Mouse (Mus musculus): ENCODE results near the gene Col28a1. TPM values are rescaled to one million over a fixed set of nuclear protein-coding genes. Genes with fewer than 3 reads are reported as not detected.
"Not testable (repeated sequence)": the region's sequence is repeated elsewhere in the genome, so short reads cannot be mapped to it uniquely, and the experiment has no call there.

Col28a1 gene
- polyA plus RNA-seq, 1 experiment from 2014 or later = 0.12 TPM

DNA sequence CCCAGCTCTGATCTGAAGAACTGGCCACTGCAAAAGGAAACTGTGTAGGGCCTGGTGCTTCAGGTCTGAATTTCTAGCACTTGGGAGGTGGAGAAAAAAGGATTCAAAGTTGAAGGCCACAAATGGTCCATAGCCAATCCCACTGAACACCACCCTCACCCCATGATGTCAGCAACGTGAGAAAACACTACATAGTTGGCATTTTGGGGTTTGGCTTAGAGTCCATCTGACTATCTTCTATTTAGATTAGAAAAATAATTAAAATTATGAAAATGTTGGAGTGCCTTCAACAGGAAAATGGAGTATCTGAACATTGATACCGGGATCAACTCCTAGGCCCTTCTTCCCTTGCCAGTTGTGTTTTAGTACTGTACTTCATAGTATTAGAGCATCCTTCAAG, 144.2 kb downstream of the Col28a1 start:
- DNase-seq (ENCODE audit: extremely low spot score, low spot score) = no peak
- WGBS = 79% methylated on average over 2 of the region's 2 CpGs
- H3K27ac ChIP-seq = no peak overlapping the region
- H3K4me1 ChIP-seq = no peaks in the 10 kb centered on the region
- no peaks in the 10 kb centered on the region for H3K36me3 ChIP-seq (replicated peaks)
- H3K27me3 ChIP-seq (ENCODE audit: poor library complexity, severe bottlenecking) = no peaks in the 10 kb centered on the region
- H3K9me3 ChIP-seq = no peaks in the 10 kb centered on the region
- no peak overlapping the region for H3K4me3 ChIP-seq

GRCm38 (mm10) chr6:8046446-8046845, 146.0 kb downstream of the Col28a1 start:
- Histone ChIP-seq H3K9me3 (no peaks in the 10 kb centered on the region), H3K27ac (no peak overlapping the region), H3K36me3 (replicated peaks) (no peaks in the 10 kb centered on the region), H3K4me3 (no peak overlapping the region), H3K4me1 (no peaks in the 10 kb centered on the region), H3K27me3 (ENCODE audit: poor library complexity, severe bottlenecking) (no peaks in the 10 kb centered on the region)
- peak; percentile 18 for DNase-seq (ENCODE audit: extremely low spot score, low spot score)
- 71% methylated on average over 4 of the region's 4 CpGs for WGBS

GRCm38 (mm10) chr6:8045825-8046224, 146.6 kb downstream of the Col28a1 start:
- no peak overlapping the region for H3K4me3 ChIP-seq
- WGBS = 100% methylated on average over 1 of the region's 1 CpGs
- no peak overlapping the region for H3K27ac ChIP-seq
- no peaks in the 10 kb centered on the region for H3K36me3 ChIP-seq (replicated peaks)
- no peak for DNase-seq (ENCODE audit: extremely low spot score, low spot score)
- no peaks in the 10 kb centered on the region for H3K4me1 ChIP-seq
- no peaks in the 10 kb centered on the region for H3K9me3 ChIP-seq
- H3K27me3 ChIP-seq (ENCODE audit: poor library complexity, severe bottlenecking) = no peaks in the 10 kb centered on the region

GRCm38 (mm10) chr6:8028711-8029110, 163.7 kb downstream of the Col28a1 start:
- Histone ChIP-seq H3K36me3 (replicated peaks) (no peaks in the 10 kb centered on the region), H3K4me1 (no peaks in the 10 kb centered on the region), H3K27me3 (ENCODE audit: poor library complexity, severe bottlenecking) (no peaks in the 10 kb centered on the region), H3K9me3 (no peaks in the 10 kb centered on the region), H3K27ac (no peak overlapping the region), H3K4me3 (no peak overlapping the region)
- 88% methylated on average over 4 of the region's 4 CpGs for WGBS
- no peak for DNase-seq (ENCODE audit: extremely low spot score, low spot score)

GRCm38 (mm10) chr6:8025332-8026129, 166.9 kb downstream of the Col28a1 start:
- Histone ChIP-seq H3K4me1 (no peaks in the 10 kb centered on the region), H3K27ac (no peak overlapping the region), H3K36me3 (replicated peaks) (no peaks in the 10 kb centered on the region), H3K27me3 (ENCODE audit: poor library complexity, severe bottlenecking) (no peaks in the 10 kb centered on the region), H3K4me3 (no peak overlapping the region), H3K9me3 (no peaks in the 10 kb centered on the region)
- WGBS = 90% methylated on average over 7 of the region's 7 CpGs
- DNase-seq (ENCODE audit: extremely low spot score, low spot score) = no peak

DNA sequence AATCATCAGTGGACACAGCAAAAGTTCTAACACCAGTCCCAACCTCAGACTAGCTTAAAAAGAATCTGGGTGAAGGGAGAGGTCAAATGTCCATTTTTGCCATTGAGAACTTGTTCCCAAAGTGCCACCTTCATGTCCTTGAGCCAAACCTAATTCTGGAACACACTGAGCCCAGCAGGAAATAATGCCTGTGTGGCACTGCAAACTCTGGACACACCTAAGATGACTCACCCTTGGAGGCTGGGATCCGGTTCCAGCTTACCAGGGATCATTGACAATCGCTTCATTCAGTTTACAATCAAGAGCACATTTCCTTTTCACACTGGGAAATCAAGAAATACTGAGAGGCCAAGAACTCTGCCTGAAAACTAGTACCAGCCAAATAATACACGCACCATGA, 168.9 kb downstream of the Col28a1 start:
- H3K4me3 ChIP-seq = no peak overlapping the region
- H3K4me1 ChIP-seq = no peaks in the 10 kb centered on the region
- H3K27me3 ChIP-seq (ENCODE audit: poor library complexity, severe bottlenecking) = no peaks in the 10 kb centered on the region
- H3K27ac ChIP-seq = no peak overlapping the region
- H3K36me3 ChIP-seq (replicated peaks) = no peaks in the 10 kb centered on the region
- H3K9me3 ChIP-seq = no peaks in the 10 kb centered on the region; the same call in 1 of the 2 replicates
- WGBS = 92% methylated on average over 3 of the region's 3 CpGs
- no peak for DNase-seq (ENCODE audit: extremely low spot score, low spot score)

DNA sequence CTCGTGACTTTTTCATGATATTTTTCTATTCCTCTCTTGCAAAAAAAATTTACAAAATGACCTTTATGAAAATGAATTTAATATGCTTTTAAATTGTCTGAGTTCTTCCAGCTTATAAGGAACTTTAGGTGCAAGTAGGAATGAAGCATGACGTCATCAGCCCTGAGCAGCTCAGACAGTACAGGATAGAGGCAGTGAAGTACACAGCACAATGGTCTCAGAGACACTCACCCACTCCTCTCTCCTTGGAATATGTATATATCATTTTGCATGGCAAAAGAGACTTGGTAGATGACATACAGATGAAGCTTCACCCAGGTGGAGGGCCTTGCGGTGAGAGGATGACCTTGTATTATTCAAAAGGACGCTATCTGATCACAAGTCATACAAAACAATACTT, 197.7 kb downstream of the Col28a1 start:
- WGBS = 76% methylated on average over 4 of the region's 4 CpGs
- DNase-seq (ENCODE audit: extremely low spot score, low spot score) = no peak
- Histone ChIP-seq H3K9me3 (no peaks in the 10 kb centered on the region), H3K27ac (no peak overlapping the region), H3K4me1 (peaks cover 4% of the 10 kb centered on the region; the same call in 1 of the 2 replicates), H3K4me3 (no peak overlapping the region), H3K27me3 (ENCODE audit: poor library complexity, severe bottlenecking) (peaks cover 5% of the 10 kb centered on the region; the same call in 1 of the 2 replicates), H3K36me3 (replicated peaks) (no peaks in the 10 kb centered on the region)

DNA sequence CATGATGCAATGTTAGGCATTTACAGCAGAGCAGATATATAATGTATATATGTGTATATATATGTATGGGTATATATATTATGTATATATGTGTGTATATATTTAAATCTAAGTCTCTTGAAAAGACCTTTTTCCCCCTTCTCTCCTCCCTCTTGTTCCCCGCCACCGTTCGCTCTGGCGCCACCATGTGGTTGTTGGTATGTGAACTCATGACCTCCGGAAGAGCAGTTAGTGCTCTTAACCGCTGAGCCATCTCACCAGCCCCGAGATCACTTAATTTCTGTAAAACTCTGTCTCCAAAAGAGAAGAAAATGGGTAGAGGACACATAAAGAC, 208.8 kb downstream of the Col28a1 start:
- Histone ChIP-seq H3K9me3 (no peaks in the 10 kb centered on the region; the same call in 1 of the 2 replicates), H3K36me3 (replicated peaks) (no peaks in the 10 kb centered on the region), H3K27me3 (ENCODE audit: poor library complexity, severe bottlenecking) (no peaks in the 10 kb centered on the region), H3K4me3 (peak overlapping the region; percentile 36), H3K27ac (no peak overlapping the region), H3K4me1 (no peaks in the 10 kb centered on the region)
- WGBS = 26% methylated on average over 7 of the region's 7 CpGs
- DNase-seq (ENCODE audit: extremely low spot score, low spot score) = peak; percentile 38

DNA sequence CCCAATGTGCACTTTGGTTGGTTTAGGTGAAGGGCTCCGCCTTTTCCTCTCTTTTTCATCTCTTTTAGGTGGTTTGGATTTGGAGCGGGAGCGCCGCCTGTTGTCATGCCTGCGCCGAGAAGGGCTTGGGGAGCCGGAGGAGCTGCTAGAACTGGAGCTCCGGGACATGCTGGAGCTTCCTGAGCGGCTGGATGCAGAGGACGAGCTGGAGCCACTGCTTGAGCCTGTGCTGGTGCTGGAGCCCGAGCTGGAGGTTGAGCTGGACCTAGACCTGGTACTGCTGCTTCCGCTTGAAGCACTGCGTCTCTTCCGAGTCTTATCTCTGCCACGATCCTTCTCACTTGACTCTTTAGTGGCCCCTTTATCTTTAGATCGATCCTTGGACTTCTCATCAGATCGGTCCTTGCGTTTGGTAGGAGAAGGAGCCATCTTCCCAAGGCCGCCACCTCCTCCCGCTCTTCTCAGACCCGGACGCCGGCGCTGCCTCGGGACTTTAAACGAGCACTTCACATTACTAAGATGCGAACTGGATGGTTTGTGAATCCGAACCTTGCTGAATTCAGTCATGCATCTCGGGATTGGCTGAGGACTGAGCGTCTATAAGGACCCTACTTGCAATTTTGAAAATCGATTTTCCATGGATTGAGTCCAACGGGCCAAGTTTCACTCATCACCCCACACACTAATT, 209.3 kb downstream of the Col28a1 start:
- 64% methylated on average over 32 of the region's 32 CpGs for WGBS

DNA sequence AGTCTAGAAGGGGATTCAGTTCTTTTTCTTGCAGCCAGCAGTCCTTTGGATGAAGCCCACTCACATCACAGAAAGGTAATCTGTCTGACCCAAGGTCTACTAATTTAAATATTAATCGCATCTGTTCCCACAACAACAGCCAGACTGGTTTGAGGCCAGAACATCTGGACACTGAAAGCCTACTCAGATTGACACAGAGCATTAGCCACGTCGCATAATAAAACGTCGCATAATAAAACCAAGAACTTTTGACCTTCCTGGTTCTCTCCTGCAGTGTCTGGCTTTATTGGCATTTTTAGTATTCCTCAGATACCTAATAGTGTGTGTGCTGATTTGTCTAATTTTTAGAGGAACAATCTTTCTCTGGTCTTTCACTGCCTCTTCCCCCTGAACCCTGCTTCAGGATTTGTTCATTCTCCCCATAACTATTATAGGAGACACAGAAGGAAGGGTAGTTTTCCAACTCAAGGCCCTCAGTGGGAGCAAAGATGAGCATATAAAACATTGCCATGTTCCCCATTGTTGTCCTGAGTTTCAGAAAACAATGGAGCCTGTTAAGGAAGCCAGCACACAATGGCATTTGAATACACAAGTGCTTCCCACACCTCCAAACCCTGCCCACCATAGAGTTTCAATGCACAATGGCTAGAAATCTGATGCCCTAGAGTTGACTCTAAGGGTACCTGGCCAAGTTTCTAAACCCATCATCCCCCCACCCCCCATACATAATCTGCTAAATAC, 221.2 kb downstream of the Col28a1 start:
- no peaks in the 10 kb centered on the region for H3K9me3 ChIP-seq
- no peaks in the 10 kb centered on the region for H3K36me3 ChIP-seq (replicated peaks)
- peaks cover 14% of the 10 kb centered on the region for H3K4me1 ChIP-seq
- DNase-seq (ENCODE audit: extremely low spot score, low spot score) = no peak
- H3K27me3 ChIP-seq (ENCODE audit: poor library complexity, severe bottlenecking) = no peaks in the 10 kb centered on the region
- 71% methylated on average over 5 of the region's 5 CpGs for WGBS
- no peak overlapping the region for H3K27ac ChIP-seq
- no peak overlapping the region for H3K4me3 ChIP-seq

More for the DNA sequence above, 209.3 kb downstream of the Col28a1 start:
- not testable (repeated sequence) for H3K4me1 ChIP-seq; H3K27ac ChIP-seq; DNase-seq (ENCODE audit: extremely low spot score, low spot score); H3K9me3 ChIP-seq; H3K36me3 ChIP-seq (replicated peaks); H3K27me3 ChIP-seq (ENCODE audit: poor library complexity, severe bottlenecking)
- H3K4me3 ChIP-seq = peak overlapping the region; percentile 36

DNA sequence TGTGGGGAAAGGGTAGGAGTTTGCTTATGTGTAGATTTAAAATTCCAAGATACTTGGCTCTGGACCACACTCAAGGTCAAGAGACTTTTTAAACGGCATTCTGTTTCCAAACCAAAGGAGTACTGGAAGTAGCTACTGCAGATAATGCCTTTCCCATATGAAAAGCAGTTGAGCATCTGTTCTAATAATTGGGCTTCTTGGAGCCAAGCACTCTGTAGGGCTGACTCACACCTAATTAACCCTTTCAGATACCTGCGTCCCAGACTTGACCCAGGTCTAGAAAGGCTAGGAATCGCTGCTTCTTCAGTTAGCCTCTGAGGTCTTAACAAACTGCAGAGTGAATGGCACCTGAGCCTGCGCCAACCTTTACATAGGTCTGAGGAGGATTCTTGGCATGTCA, 223.0 kb downstream of the Col28a1 start:
- 88% methylated on average over 4 of the region's 4 CpGs for WGBS
- peaks cover 17% of the 10 kb centered on the region for H3K4me1 ChIP-seq
- H3K9me3 ChIP-seq = peaks cover 3% of the 10 kb centered on the region; the same call in 1 of the 2 replicates
- no peak overlapping the region for H3K27ac ChIP-seq
- H3K4me3 ChIP-seq = no peak overlapping the region
- no peaks in the 10 kb centered on the region for H3K36me3 ChIP-seq (replicated peaks)
- no peak for DNase-seq (ENCODE audit: extremely low spot score, low spot score)
- no peaks in the 10 kb centered on the region for H3K27me3 ChIP-seq (ENCODE audit: poor library complexity, severe bottlenecking)

- 72% methylated on average over 11 of the region's 11 CpGs for WGBS
- no peaks in the 10 kb centered on the region for H3K36me3 ChIP-seq (replicated peaks)
- no peak overlapping the region for H3K27ac ChIP-seq
- no peak overlapping the region for H3K4me3 ChIP-seq
- peaks cover 11% of the 10 kb centered on the region for H3K4me1 ChIP-seq
- H3K9me3 ChIP-seq = peaks cover 3% of the 10 kb centered on the region; the same call in 1 of the 2 replicates
- no peak for DNase-seq (ENCODE audit: extremely low spot score, low spot score)
- H3K27me3 ChIP-seq (ENCODE audit: poor library complexity, severe bottlenecking) = no peaks in the 10 kb centered on the region
These were observed 226.4 kb downstream of the Col28a1 start for GRCm38 (mm10) chr6:7965833-7966522.

All from forebrain, embryonic 10.5 days (tissue).